Mouse (Mus musculus): ENCODE measurements around the gene Srpk3. TPM values are rescaled to one million over a fixed set of nuclear protein-coding genes. Genes with fewer than 3 reads are reported as not detected.

Srpk3 gene
- polyA plus RNA-seq, 1 experiment from 2014 or later: 1.1 TPM

DNA sequence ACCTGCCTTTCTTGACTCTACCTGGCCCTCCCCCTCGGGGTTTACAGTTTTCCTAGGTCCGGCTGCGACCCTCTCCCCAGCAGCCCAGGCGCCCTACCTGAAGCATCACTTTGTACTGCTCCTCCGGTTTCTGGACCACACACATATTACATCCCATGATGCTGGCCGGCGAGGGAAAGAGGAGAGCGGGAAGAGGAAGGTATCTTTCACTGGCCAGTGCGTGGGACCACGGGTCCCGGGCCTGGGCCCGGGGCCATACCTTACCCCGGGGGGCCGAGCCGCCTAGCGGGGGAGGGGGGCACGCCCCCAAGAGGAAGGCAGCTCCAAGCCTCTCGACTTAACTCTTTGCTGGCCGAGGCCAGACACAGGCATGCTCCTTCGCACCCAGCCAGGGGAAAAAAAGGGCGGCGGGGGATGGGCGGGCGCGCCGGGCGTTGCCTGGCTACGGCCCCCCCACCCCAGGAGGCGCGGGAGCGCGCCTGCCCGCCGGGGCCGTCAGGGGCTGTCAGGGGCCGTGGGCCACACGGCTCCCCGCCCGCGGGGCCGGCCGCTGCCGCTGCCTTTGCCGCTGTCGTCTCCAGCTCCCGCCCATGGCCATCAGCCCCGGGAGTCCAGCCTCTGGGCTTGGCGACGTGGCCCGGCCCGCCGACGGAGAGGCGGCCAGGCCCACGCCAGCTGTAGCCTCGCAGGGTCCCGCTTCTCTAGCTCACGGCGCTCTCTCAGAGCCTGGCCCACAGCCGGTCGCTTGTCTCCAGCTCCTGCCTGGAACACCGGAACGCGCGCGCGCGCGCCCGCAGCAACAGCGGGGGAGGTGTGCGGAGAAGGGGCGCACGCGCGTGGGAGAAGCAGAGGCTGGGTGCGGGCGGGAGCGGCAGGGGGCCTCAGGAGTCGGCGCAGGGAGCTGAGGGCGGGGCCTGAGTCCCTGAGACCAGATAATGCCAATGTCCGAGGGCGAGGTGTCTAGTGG is 50.3 kb downstream of the Srpk3 start, which contains the start of gene Pdzd4:
Gene Pdzd4, minus strand, starts transcription at position 785 of the 967 bp plus-strand sequence.
- Histone ChIP-seq H3K27me3 (ENCODE audit: low read depth, poor library complexity, severe bottlenecking) (peaks cover 58% of the 10 kb centered on the region), H3K9me3 (replicated peaks) (no peaks in the 10 kb centered on the region), H3K4me3 (peak within 1 kb of the TSS; percentile 66), H3K27ac (peak within 1 kb of the TSS; percentile 82), H3K4me1 (peaks cover 7% of the 10 kb centered on the region), H3K36me3 (no peaks in the 10 kb centered on the region)
- WGBS: 9% methylated on average over 82 of the region's 84 CpGs
- peak; percentile 59 for DNase-seq (ENCODE audit: low spot score)

Other genes with a start within 250 kb of the Srpk3 start
- 113 and 153 TPM in 2 replicates for gene Dusp9, start 135.0 kb upstream of the Srpk3 start, polyA plus RNA-seq (2016; fragmentation: Nextera tagmentation; extraction: Ambion mirVana)
- 3.7 and 7.7 TPM in 2 replicates for gene Pnck, start 114.3 kb upstream of the Srpk3 start, polyA plus RNA-seq (2016; fragmentation: Nextera tagmentation; extraction: Ambion mirVana)
- gene Slc6a8, start 101.3 kb upstream of the Srpk3 start, polyA plus RNA-seq (2016; fragmentation: Nextera tagmentation; extraction: Ambion mirVana): 4.4 and 6.1 TPM in 2 replicates
- 159 and 174 TPM in 2 replicates for gene Bcap31, start 58.2 kb upstream of the Srpk3 start, polyA plus RNA-seq (2016; fragmentation: Nextera tagmentation; extraction: Ambion mirVana)
- gene Abcd1, start 57.8 kb upstream of the Srpk3 start, polyA plus RNA-seq (2016; fragmentation: Nextera tagmentation; extraction: Ambion mirVana): 9.2 and 12.7 TPM in 2 replicates
- gene Plxnb3, start 17.3 kb upstream of the Srpk3 start, polyA plus RNA-seq (2016; fragmentation: Nextera tagmentation; extraction: Ambion mirVana): 0.04 TPM in 1 of 2 replicates, not detected in the other
- gene Idh3g, start 12.5 kb downstream of the Srpk3 start, polyA plus RNA-seq (2016; fragmentation: Nextera tagmentation; extraction: Ambion mirVana): 178 and 190 TPM in 2 replicates
- gene Ssr4, start 12.6 kb downstream of the Srpk3 start, polyA plus RNA-seq (2016; fragmentation: Nextera tagmentation; extraction: Ambion mirVana): 111 and 116 TPM in 2 replicates
- gene Pdzd4, start 50.6 kb downstream of the Srpk3 start, polyA plus RNA-seq (2016; fragmentation: Nextera tagmentation; extraction: Ambion mirVana): 0.40 and 0.61 TPM in 2 replicates
- gene Avpr2, start 117.7 kb downstream of the Srpk3 start, polyA plus RNA-seq (2016; fragmentation: Nextera tagmentation; extraction: Ambion mirVana): 0.10 TPM in 2 replicates
- gene L1cam, start 121.7 kb downstream of the Srpk3 start, polyA plus RNA-seq (2016; fragmentation: Nextera tagmentation; extraction: Ambion mirVana): 0.63 and 1.7 TPM in 2 replicates
- 1.7 and 2.4 TPM in 2 replicates for gene Arhgap4, start 147.5 kb downstream of the Srpk3 start, polyA plus RNA-seq (2016; fragmentation: Nextera tagmentation; extraction: Ambion mirVana)
- gene Naa10, start 147.5 kb downstream of the Srpk3 start, polyA plus RNA-seq (2016; fragmentation: Nextera tagmentation; extraction: Ambion mirVana): 180 and 205 TPM in 2 replicates
- gene Renbp, start 156.4 kb downstream of the Srpk3 start, polyA plus RNA-seq (2016; fragmentation: Nextera tagmentation; extraction: Ambion mirVana): 11.2 and 13.7 TPM in 2 replicates
- gene Hcfc1, start 192.0 kb downstream of the Srpk3 start, polyA plus RNA-seq (2016; fragmentation: Nextera tagmentation; extraction: Ambion mirVana): 87.7 and 88.4 TPM in 2 replicates
- 65.0 and 66.6 TPM in 2 replicates for gene Irak1, start 249.5 kb downstream of the Srpk3 start, polyA plus RNA-seq (2016; fragmentation: Nextera tagmentation; extraction: Ambion mirVana)

Data from limb, embryonic 10.5 days (tissue).